Mouse (Mus musculus) lung, postnatal 0 days (tissue): ENCODE results near the gene Sestd1. TPM values are rescaled to one million over a fixed set of nuclear protein-coding genes. Genes with fewer than 3 reads are reported as not detected.

Experiments
- ATAC-seq: fragments of 200-750 bp; cut with Nextera tagmentation; 2 replicates; pipeline ENCODE4 v1.8.0; 2017; ENCODE audit warnings: moderate library complexity
- DNase-seq: peaks from one replicate; pipeline ENCODE4 v3.0.0-alpha.2; 2016; ENCODE audit warnings: low spot score
- H3K27ac ChIP-seq: fragments of 300-500 bp; sonication (generic); 2 replicates; pipeline ENCODE4 v1.5.1; 2014; ENCODE audit warnings: antibody characterized with exemption, mild to moderate bottlenecking, low read length, mixed read lengths
- H3K27me3 ChIP-seq: fragments of 300-500 bp; sonication (generic); replicated peaks from 2 replicates; pipeline ENCODE4 v1.6.1; 2014; ENCODE audit warnings: low read length, mixed read lengths; ENCODE audit not compliant: insufficient read depth
- H3K36me3 ChIP-seq: fragments of 300-500 bp; sonication (generic); 2 replicates; pipeline ENCODE4 v1.6.1; 2014; ENCODE audit warnings: low read length, mixed read lengths; ENCODE audit not compliant: insufficient read depth
- H3K4me1 ChIP-seq: fragments of 300-500 bp; sonication (generic); 2 replicates; pipeline ENCODE4 v1.6.1; 2014; ENCODE audit warnings: antibody characterized with exemption, low read depth, low read length, mixed read lengths; ENCODE audit not compliant: insufficient read depth
- H3K4me2 ChIP-seq: fragments of 300-500 bp; sonication (generic); replicated peaks from 2 replicates; pipeline ENCODE4 v1.6.1; 2014; ENCODE audit warnings: low read depth, mild to moderate bottlenecking, low read length, moderate library complexity, mixed read lengths
- H3K4me3 ChIP-seq: fragments of 300-500 bp; sonication (generic); 2 replicates; pipeline ENCODE4 v1.5.1; 2014; ENCODE audit warnings: low read depth, low read length
- H3K9ac ChIP-seq: fragments of 300-500 bp; sonication (generic); replicated peaks from 2 replicates; pipeline ENCODE4 v1.6.1; 2014; ENCODE audit warnings: low read depth, mild to moderate bottlenecking
- H3K9me3 ChIP-seq: fragments of 300-500 bp; sonication (generic); 2 replicates; pipeline ENCODE4 v1.6.1; 2016; ENCODE audit warnings: low read length, mixed read lengths
- CTCF ChIP-seq: IDR thresholded peaks from 2 replicates; pipeline ENCODE4 v1.5.1; 2016; ENCODE audit warnings: antibody characterized with exemption, mild to moderate bottlenecking
- EP300 ChIP-seq: IDR thresholded peaks from 2 replicates; pipeline ENCODE4 v1.6.1; 2016; ENCODE audit warnings: antibody characterized with exemption, mild to moderate bottlenecking, control low read depth
- WGBS: fragments of 180-500 bp; shearing (Covaris S2); extraction: QIAGEN DNeasy Blood & Tissue Kit; methylation state at CpG from one replicate; pipeline ENCODE4 v1.1.7; 2014; 5-methylcytosine and 5-hydroxymethylcytosine counted together
- polyA plus RNA-seq: library from polyadenylated mRNA; unstranded; fragments of >200 nt; fragmentation: Nextera tagmentation; extraction: Ambion mirVana; gene quantifications from 2 replicates; pipeline ENCODE4 v1.2.1, GENCODE M21; 2015

Sestd1 gene
- polyA plus RNA-seq, 1 experiment from 2014 or later, result 11.8 TPM

DNA sequence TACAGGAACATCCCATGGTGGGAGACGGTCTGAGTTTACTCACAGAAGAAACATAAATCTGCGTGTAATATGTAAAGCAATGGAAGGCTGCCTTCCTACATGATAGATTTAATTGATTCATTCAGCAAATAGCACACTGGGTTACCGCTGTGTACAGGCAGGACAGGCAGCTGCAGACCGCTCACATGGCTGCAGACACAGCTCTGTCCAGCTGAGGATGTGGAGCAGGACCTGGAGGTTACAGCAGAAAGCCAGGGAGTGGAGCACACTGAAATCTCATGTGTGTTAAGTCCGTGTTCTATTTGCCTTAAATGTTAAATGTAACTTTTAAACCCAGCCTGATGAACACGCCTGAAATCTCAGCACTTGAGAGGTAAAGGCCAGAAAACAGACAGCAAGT is 38.1 kb downstream of the Sestd1 start:
- H3K27ac ChIP-seq, result no peak overlapping the region
- H3K4me2 ChIP-seq, result no peak overlapping the region
- H3K9ac ChIP-seq, result no peak overlapping the region
- WGBS, result 92% methylated on average over 6 of the region's 6 CpGs
- DNase-seq, result no peak
- H3K4me3 ChIP-seq, result no peak overlapping the region
- H3K4me1 ChIP-seq, result peaks cover 4% of the 10 kb centered on the region; the same call in 1 of the 2 replicates
- H3K36me3 ChIP-seq, result no peaks in the 10 kb centered on the region
- no peaks in the 10 kb centered on the region for H3K9me3 ChIP-seq
- no peaks in the 10 kb centered on the region for H3K27me3 ChIP-seq
- no peak for TF ChIP-seq CTCF
- no peak for ATAC-seq

DNA sequence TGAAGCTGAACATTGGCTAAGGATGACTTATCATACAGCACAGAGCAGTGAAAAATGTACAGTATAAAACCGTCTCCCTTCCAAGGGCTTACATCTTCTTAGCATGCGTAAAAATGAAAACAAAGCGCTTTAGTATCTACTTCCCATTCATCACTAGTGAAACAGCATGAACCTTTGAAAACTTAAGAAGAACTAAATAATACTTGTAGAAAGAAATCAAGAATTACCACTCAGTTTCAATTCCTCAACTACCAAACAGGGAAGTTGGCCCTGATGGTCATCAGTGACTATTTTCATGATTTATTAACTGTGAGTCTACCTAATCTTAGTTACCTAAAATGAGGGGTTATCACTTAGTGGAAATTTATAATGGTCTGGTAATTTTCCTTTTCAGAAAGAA is 41.8 kb downstream of the Sestd1 start:
- H3K4me3 ChIP-seq, result no peak overlapping the region
- H3K27ac ChIP-seq, result no peak overlapping the region
- no peak overlapping the region for H3K4me2 ChIP-seq
- H3K36me3 ChIP-seq, result no peaks in the 10 kb centered on the region
- 87% methylated on average over 3 of the region's 3 CpGs for WGBS
- TF ChIP-seq EP300 (no peak), CTCF (no peak)
- no peak for DNase-seq
- no peak for ATAC-seq
- no peaks in the 10 kb centered on the region for H3K27me3 ChIP-seq
- no peaks in the 10 kb centered on the region for H3K9me3 ChIP-seq
- no peak overlapping the region for H3K9ac ChIP-seq
- H3K4me1 ChIP-seq, result no peaks in the 10 kb centered on the region

DNA sequence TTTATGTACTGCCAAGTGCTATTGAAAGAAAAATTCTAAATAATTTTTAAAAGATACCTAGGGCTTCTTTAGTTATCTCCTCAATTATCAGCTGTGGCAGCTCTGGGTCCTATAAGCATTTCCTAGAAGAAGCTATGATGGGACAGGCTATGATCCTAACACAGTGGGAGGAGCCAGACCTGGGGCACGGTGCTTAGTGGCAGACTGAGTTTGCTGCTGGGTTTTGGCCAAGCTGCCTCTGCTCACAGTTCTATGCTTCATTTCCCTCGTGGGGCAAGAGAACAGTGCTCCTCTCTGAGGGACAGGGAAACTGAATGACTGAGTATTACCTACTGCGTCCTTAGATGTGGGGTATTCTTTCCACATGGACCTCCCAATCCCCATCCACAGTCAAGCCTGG is 42.3 kb downstream of the Sestd1 start:
- Histone ChIP-seq H3K36me3 (no peaks in the 10 kb centered on the region), H3K27ac (no peak overlapping the region), H3K4me2 (no peak overlapping the region), H3K9me3 (no peaks in the 10 kb centered on the region), H3K4me3 (no peak overlapping the region), H3K9ac (no peak overlapping the region), H3K4me1 (no peaks in the 10 kb centered on the region), H3K27me3 (no peaks in the 10 kb centered on the region)
- 56% methylated on average over 3 of the region's 3 CpGs for WGBS
- no peak for DNase-seq
- ATAC-seq, result no peak
- TF ChIP-seq EP300 (no peak), CTCF (no peak)

- H3K4me3 ChIP-seq, result no peak overlapping the region
- H3K4me1 ChIP-seq, result no peaks in the 10 kb centered on the region
- H3K9me3 ChIP-seq, result no peaks in the 10 kb centered on the region
- WGBS, result 81% methylated on average over 4 of the region's 4 CpGs
- no peak overlapping the region for H3K9ac ChIP-seq
- H3K27ac ChIP-seq, result no peak overlapping the region
- H3K4me2 ChIP-seq, result no peak overlapping the region
- DNase-seq (peak; percentile 5), ATAC-seq (no peak)
- H3K27me3 ChIP-seq, result no peaks in the 10 kb centered on the region
- H3K36me3 ChIP-seq, result no peaks in the 10 kb centered on the region
- TF ChIP-seq CTCF (no peak), EP300 (no peak)
Observed at GRCm38 (mm10) chr2:77236860-77237259, 43.5 kb downstream of the Sestd1 start.

GRCm38 (mm10) chr2:77235896-77236295 is 44.5 kb downstream of the Sestd1 start:
- H3K9ac ChIP-seq, result no peak overlapping the region
- no peak overlapping the region for H3K4me2 ChIP-seq
- ATAC-seq, result no peak
- no peaks in the 10 kb centered on the region for H3K36me3 ChIP-seq
- H3K4me1 ChIP-seq, result no peaks in the 10 kb centered on the region
- no peak for DNase-seq
- H3K27ac ChIP-seq, result no peak overlapping the region
- WGBS, result 75% methylated on average over 4 of the region's 4 CpGs
- no peaks in the 10 kb centered on the region for H3K9me3 ChIP-seq
- no peak overlapping the region for H3K4me3 ChIP-seq
- no peaks in the 10 kb centered on the region for H3K27me3 ChIP-seq
- no peak for TF ChIP-seq CTCF
- no peak for TF ChIP-seq EP300

DNA sequence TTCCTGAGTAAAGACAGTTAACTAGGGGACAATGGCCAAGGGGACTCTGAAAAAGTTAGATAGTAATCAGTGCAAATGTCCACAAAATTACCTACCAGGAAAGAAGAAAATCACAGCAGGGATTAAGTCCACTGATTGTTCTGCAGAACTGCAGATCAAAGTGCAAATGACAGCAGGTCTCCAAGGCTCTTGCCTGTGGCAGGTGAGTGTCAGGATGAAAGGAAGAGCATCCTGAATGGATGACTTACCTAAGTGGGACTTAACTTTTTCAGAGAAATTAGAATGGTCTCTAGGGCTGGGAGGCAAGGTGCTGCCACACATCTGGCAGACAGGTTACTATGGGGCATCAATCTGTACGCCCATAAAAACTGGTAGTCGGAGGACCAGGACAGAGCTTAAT is 47.8 kb downstream of the Sestd1 start:
- no peak for DNase-seq
- TF ChIP-seq CTCF (no peak), EP300 (no peak)
- H3K36me3 ChIP-seq, result no peaks in the 10 kb centered on the region
- no peak overlapping the region for H3K4me3 ChIP-seq
- H3K9me3 ChIP-seq, result no peaks in the 10 kb centered on the region
- H3K27me3 ChIP-seq, result no peaks in the 10 kb centered on the region
- no peak for ATAC-seq
- 94% methylated on average over 2 of the region's 2 CpGs for WGBS
- H3K9ac ChIP-seq, result no peak overlapping the region
- no peak overlapping the region for H3K4me2 ChIP-seq
- H3K4me1 ChIP-seq, result no peaks in the 10 kb centered on the region
- H3K27ac ChIP-seq, result no peak overlapping the region

DNA sequence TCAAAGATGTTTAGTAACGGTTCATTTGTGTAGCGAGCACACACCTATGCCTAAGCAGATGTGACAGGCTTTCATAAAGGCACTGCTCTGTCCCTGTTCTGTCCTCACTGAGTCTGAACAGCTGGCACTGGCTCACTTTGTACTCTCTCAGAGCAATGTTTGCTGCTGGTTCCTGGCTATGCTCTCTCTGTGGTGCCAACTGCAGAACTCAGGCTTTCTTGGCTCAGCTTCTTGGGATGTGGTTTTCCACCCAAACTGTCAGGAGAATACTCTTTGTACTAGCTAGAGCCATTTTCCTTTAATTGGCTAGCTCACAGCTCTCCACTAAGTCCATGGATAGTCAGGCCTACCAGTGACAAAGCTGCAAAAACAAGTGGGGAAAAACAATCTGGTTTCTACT is 59.4 kb downstream of the Sestd1 start:
- 84% methylated on average over 2 of the region's 2 CpGs for WGBS
- no peak for DNase-seq

More for the DNA sequence above, 59.4 kb downstream of the Sestd1 start:
- H3K4me1 ChIP-seq, result no peaks in the 10 kb centered on the region
- no peaks in the 10 kb centered on the region for H3K9me3 ChIP-seq
- ATAC-seq, result no peak
- H3K9ac ChIP-seq, result no peak overlapping the region
- H3K4me2 ChIP-seq, result no peak overlapping the region
- no peak for TF ChIP-seq EP300
- no peak for TF ChIP-seq CTCF
- no peak overlapping the region for H3K4me3 ChIP-seq
- no peaks in the 10 kb centered on the region for H3K27me3 ChIP-seq
- no peak overlapping the region for H3K27ac ChIP-seq
- H3K36me3 ChIP-seq, result no peaks in the 10 kb centered on the region
